Mouse (Mus musculus): ENCODE data around the gene Acaca. TPM values are rescaled to one million over a fixed set of nuclear protein-coding genes. Genes with fewer than 3 reads are reported as not detected.

The Acaca gene
- polyA plus RNA-seq, 1 experiment from 2014 or later = 37.2 TPM

GRCm38 (mm10) chr11:84272574-84272973 is 143.1 kb downstream of the Acaca start:
- no peaks in the 10 kb centered on the region for H3K9me3 ChIP-seq (ENCODE audit: control insufficient read depth, low read length)
- WGBS = 76% methylated on average over 3 of the region's 3 CpGs
- ATAC-seq (replicated peaks; ENCODE audit: low FRiP score) (no peak), DNase-seq (ENCODE audit: low spot score) (no peak)
- H3K4me1 ChIP-seq (replicated peaks; ENCODE audit: control insufficient read depth, insufficient read depth, low read length) = peaks cover 3% of the 10 kb centered on the region; the same call in 1 of the 2 replicates
- no peaks in the 10 kb centered on the region for H3K27me3 ChIP-seq (ENCODE audit: control insufficient read depth, insufficient read depth, low read length)
- H3K36me3 ChIP-seq (ENCODE audit: control insufficient read depth, insufficient read depth, low read length) = no peaks in the 10 kb centered on the region; the same call in 1 of the 2 replicates
- H3K27ac ChIP-seq (ENCODE audit: low read depth, low read length) = no peak overlapping the region
- H3K4me3 ChIP-seq (ENCODE audit: low read depth, low read length) = no peak overlapping the region
- no peak overlapping the region for H3K4me2 ChIP-seq (ENCODE audit: low read depth, low read length, severe bottlenecking)
- no peak overlapping the region for H3K9ac ChIP-seq (ENCODE audit: low read length)

GRCm38 (mm10) chr11:84276979-84277378 is 147.5 kb downstream of the Acaca start:
- H3K4me3 ChIP-seq (ENCODE audit: low read depth, low read length) = no peak overlapping the region
- ATAC-seq (replicated peaks; ENCODE audit: low FRiP score) = no peak
- H3K9me3 ChIP-seq (ENCODE audit: control insufficient read depth, low read length) = no peaks in the 10 kb centered on the region
- H3K4me1 ChIP-seq (replicated peaks; ENCODE audit: control insufficient read depth, insufficient read depth, low read length) = peaks cover 3% of the 10 kb centered on the region; the same call in 1 of the 2 replicates
- H3K27ac ChIP-seq (ENCODE audit: low read depth, low read length) = peak overlapping the region; percentile 37
- DNase-seq (ENCODE audit: low spot score) = no peak
- no peak overlapping the region for H3K4me2 ChIP-seq (ENCODE audit: low read depth, low read length, severe bottlenecking)
- H3K36me3 ChIP-seq (ENCODE audit: control insufficient read depth, insufficient read depth, low read length) = no peaks in the 10 kb centered on the region; the same call in 1 of the 2 replicates
- WGBS = 20% methylated on average over 5 of the region's 5 CpGs
- no peak overlapping the region for H3K9ac ChIP-seq (ENCODE audit: low read length)
- no peaks in the 10 kb centered on the region for H3K27me3 ChIP-seq (ENCODE audit: control insufficient read depth, insufficient read depth, low read length)

GRCm38 (mm10) chr11:84281280-84281679 is 151.8 kb downstream of the Acaca start:
- WGBS = 60% methylated on average over 5 of the region's 5 CpGs
- Histone ChIP-seq H3K27me3 (ENCODE audit: control insufficient read depth, insufficient read depth, low read length) (no peaks in the 10 kb centered on the region), H3K4me1 (replicated peaks; ENCODE audit: control insufficient read depth, insufficient read depth, low read length) (peaks cover 5% of the 10 kb centered on the region; the same call in 1 of the 2 replicates), H3K9me3 (ENCODE audit: control insufficient read depth, low read length) (no peaks in the 10 kb centered on the region), H3K4me2 (ENCODE audit: low read depth, low read length, severe bottlenecking) (no peak overlapping the region), H3K36me3 (ENCODE audit: control insufficient read depth, insufficient read depth, low read length) (no peaks in the 10 kb centered on the region; the same call in 1 of the 2 replicates), H3K4me3 (ENCODE audit: low read depth, low read length) (no peak overlapping the region), H3K27ac (ENCODE audit: low read depth, low read length) (no peak overlapping the region), H3K9ac (ENCODE audit: low read length) (no peak overlapping the region)
- DNase-seq (ENCODE audit: low spot score) (no peak), ATAC-seq (replicated peaks; ENCODE audit: low FRiP score) (no peak)

- H3K9ac ChIP-seq (ENCODE audit: low read length) = peak overlapping the region; percentile 27
- no peaks in the 10 kb centered on the region for H3K36me3 ChIP-seq (ENCODE audit: control insufficient read depth, insufficient read depth, low read length)
- H3K4me2 ChIP-seq (ENCODE audit: low read depth, low read length, severe bottlenecking) = no peak overlapping the region
- H3K4me1 ChIP-seq (replicated peaks; ENCODE audit: control insufficient read depth, insufficient read depth, low read length) = 0 out of 2 replicates have a peak, but pooled peaks cover 5% of the 10 kb centered on the region
- DNase-seq (ENCODE audit: low spot score) = no peak
- 0 out of 2 replicates have a peak overlapping the region, but pooled peaks have one; percentile 46 for H3K27ac ChIP-seq (ENCODE audit: low read depth, low read length)
- ATAC-seq (replicated peaks; ENCODE audit: low FRiP score) = no peak
- WGBS = 70% methylated on average over 7 of the region's 7 CpGs
- no peaks in the 10 kb centered on the region for H3K27me3 ChIP-seq (ENCODE audit: control insufficient read depth, insufficient read depth, low read length)
- no peak overlapping the region for H3K4me3 ChIP-seq (ENCODE audit: low read depth, low read length)
- H3K9me3 ChIP-seq (ENCODE audit: control insufficient read depth, low read length) = no peaks in the 10 kb centered on the region
Measured at GRCm38 (mm10) chr11:84282944-84283703, 153.7 kb downstream of the Acaca start.

GRCm38 (mm10) chr11:84290781-84291180 is 161.3 kb downstream of the Acaca start:
- Histone ChIP-seq H3K9me3 (ENCODE audit: control insufficient read depth, low read length) (no peaks in the 10 kb centered on the region), H3K27me3 (ENCODE audit: control insufficient read depth, insufficient read depth, low read length) (no peaks in the 10 kb centered on the region), H3K4me1 (replicated peaks; ENCODE audit: control insufficient read depth, insufficient read depth, low read length) (no peaks in the 10 kb centered on the region), H3K4me2 (ENCODE audit: low read depth, low read length, severe bottlenecking) (no peak overlapping the region), H3K27ac (ENCODE audit: low read depth, low read length) (no peak overlapping the region), H3K36me3 (ENCODE audit: control insufficient read depth, insufficient read depth, low read length) (no peaks in the 10 kb centered on the region), H3K9ac (ENCODE audit: low read length) (no peak overlapping the region), H3K4me3 (ENCODE audit: low read depth, low read length) (no peak overlapping the region)
- no peak for DNase-seq (ENCODE audit: low spot score)
- WGBS = 82% methylated on average over 3 of the region's 3 CpGs
- ATAC-seq (replicated peaks; ENCODE audit: low FRiP score) = no peak

GRCm38 (mm10) chr11:84292532-84292931 is 163.1 kb downstream of the Acaca start:
- H3K4me2 ChIP-seq (ENCODE audit: low read depth, low read length, severe bottlenecking) = no peak overlapping the region
- H3K27ac ChIP-seq (ENCODE audit: low read depth, low read length) = no peak overlapping the region
- no peaks in the 10 kb centered on the region for H3K9me3 ChIP-seq (ENCODE audit: control insufficient read depth, low read length)
- H3K27me3 ChIP-seq (ENCODE audit: control insufficient read depth, insufficient read depth, low read length) = no peaks in the 10 kb centered on the region
- ATAC-seq (replicated peaks; ENCODE audit: low FRiP score) (no peak), DNase-seq (ENCODE audit: low spot score) (no peak)
- H3K9ac ChIP-seq (ENCODE audit: low read length) = no peak overlapping the region
- no peaks in the 10 kb centered on the region for H3K4me1 ChIP-seq (replicated peaks; ENCODE audit: control insufficient read depth, insufficient read depth, low read length)
- 82% methylated on average over 3 of the region's 3 CpGs for WGBS
- H3K4me3 ChIP-seq (ENCODE audit: low read depth, low read length) = no peak overlapping the region
- H3K36me3 ChIP-seq (ENCODE audit: control insufficient read depth, insufficient read depth, low read length) = no peaks in the 10 kb centered on the region

- ATAC-seq (replicated peaks; ENCODE audit: low FRiP score) = no peak
- H3K27me3 ChIP-seq (ENCODE audit: control insufficient read depth, insufficient read depth, low read length) = no peaks in the 10 kb centered on the region
Measured at GRCm38 (mm10) chr11:84293288-84293687, 163.8 kb downstream of the Acaca start.

GRCm38 (mm10) chr11:84296337-84296736 is 166.9 kb downstream of the Acaca start:
- no peak for ATAC-seq (replicated peaks; ENCODE audit: low FRiP score)
- DNase-seq (ENCODE audit: low spot score) = no peak
- 90% methylated on average over 2 of the region's 2 CpGs for WGBS
- H3K9me3 ChIP-seq (ENCODE audit: control insufficient read depth, low read length) = no peaks in the 10 kb centered on the region
- no peaks in the 10 kb centered on the region for H3K4me1 ChIP-seq (replicated peaks; ENCODE audit: control insufficient read depth, insufficient read depth, low read length)
- H3K4me3 ChIP-seq (ENCODE audit: low read depth, low read length) = no peak overlapping the region
- no peaks in the 10 kb centered on the region for H3K36me3 ChIP-seq (ENCODE audit: control insufficient read depth, insufficient read depth, low read length)
- no peaks in the 10 kb centered on the region for H3K27me3 ChIP-seq (ENCODE audit: control insufficient read depth, insufficient read depth, low read length)
- no peak overlapping the region for H3K27ac ChIP-seq (ENCODE audit: low read depth, low read length)
- H3K9ac ChIP-seq (ENCODE audit: low read length) = no peak overlapping the region
- no peak overlapping the region for H3K4me2 ChIP-seq (ENCODE audit: low read depth, low read length, severe bottlenecking)

More at GRCm38 (mm10) chr11:84293288-84293687, 163.8 kb downstream of the Acaca start:
- DNase-seq (ENCODE audit: low spot score) = no peak
- H3K36me3 ChIP-seq (ENCODE audit: control insufficient read depth, insufficient read depth, low read length) = no peaks in the 10 kb centered on the region
- no peak overlapping the region for H3K4me3 ChIP-seq (ENCODE audit: low read depth, low read length)
- WGBS = 88% methylated on average over 3 of the region's 3 CpGs
- H3K9ac ChIP-seq (ENCODE audit: low read length) = no peak overlapping the region
- H3K27ac ChIP-seq (ENCODE audit: low read depth, low read length) = no peak overlapping the region
- H3K9me3 ChIP-seq (ENCODE audit: control insufficient read depth, low read length) = no peaks in the 10 kb centered on the region
- no peak overlapping the region for H3K4me2 ChIP-seq (ENCODE audit: low read depth, low read length, severe bottlenecking)
- H3K4me1 ChIP-seq (replicated peaks; ENCODE audit: control insufficient read depth, insufficient read depth, low read length) = no peaks in the 10 kb centered on the region

GRCm38 (mm10) chr11:84305474-84305873 is 176.0 kb downstream of the Acaca start:
- Histone ChIP-seq H3K9me3 (ENCODE audit: control insufficient read depth, low read length) (no peaks in the 10 kb centered on the region), H3K4me3 (ENCODE audit: low read depth, low read length) (no peak overlapping the region), H3K27me3 (ENCODE audit: control insufficient read depth, insufficient read depth, low read length) (no peaks in the 10 kb centered on the region), H3K9ac (ENCODE audit: low read length) (no peak overlapping the region), H3K27ac (ENCODE audit: low read depth, low read length) (no peak overlapping the region), H3K4me1 (replicated peaks; ENCODE audit: control insufficient read depth, insufficient read depth, low read length) (no peaks in the 10 kb centered on the region), H3K4me2 (ENCODE audit: low read depth, low read length, severe bottlenecking) (no peak overlapping the region), H3K36me3 (ENCODE audit: control insufficient read depth, insufficient read depth, low read length) (no peaks in the 10 kb centered on the region)
- ATAC-seq (replicated peaks; ENCODE audit: low FRiP score) = no peak
- WGBS = 92% methylated on average over 1 of the region's 1 CpGs
- DNase-seq (ENCODE audit: low spot score) = no peak

All from forebrain, embryonic 11.5 days (tissue).